Mouse (Mus musculus): ENCODE measurements at regions not wholly inside any gene's neighbourhood (a gene's known extent, or its start where the extent isn't known, plus 50 kb on each side); places are given as distances from the start of the nearest gene placed in this dataset.

- no peak for DNase-seq (ENCODE audit: low spot score in 2 of 2)
Observed at GRCm38 (mm10) chr14:102403397-102404115, 578.9 kb downstream of the Kctd12 start.

- DNase-seq (ENCODE audit: low spot score in 2 of 2): no peak
Observed at GRCm38 (mm10) chr14:102402061-102402689, 580.3 kb downstream of the Kctd12 start.

GRCm38 (mm10) chr14:102396036-102396734 lies 586.3 kb downstream of the Kctd12 start:
- no peak for DNase-seq (ENCODE audit: low spot score in 2 of 2)

- no peak for DNase-seq (ENCODE audit: low spot score in 2 of 2)
Observed at GRCm38 (mm10) chr14:102392351-102392750, 590.1 kb downstream of the Kctd12 start.

- no peak for DNase-seq (ENCODE audit: low spot score in 2 of 2)
Observed at GRCm38 (mm10) chr14:102372994-102373567, 609.4 kb downstream of the Kctd12 start.

GRCm38 (mm10) chr14:102361589-102361988 lies 620.8 kb downstream of the Kctd12 start:
- DNase-seq (ENCODE audit: low spot score in 2 of 2): no peak

- DNase-seq (ENCODE audit: low spot score in 2 of 2): no peak
Observed at GRCm38 (mm10) chr14:102329409-102329808, 599.7 kb downstream of the Lmo7 start.

GRCm38 (mm10) chr14:102306332-102306731 lies 576.6 kb downstream of the Lmo7 start:
- DNase-seq (ENCODE audit: low spot score in 2 of 2): no peak

- DNase-seq (ENCODE audit: low spot score in 2 of 2): no peak
Observed at GRCm38 (mm10) chr14:102302826-102303225, 573.1 kb downstream of the Lmo7 start.

- DNase-seq (ENCODE audit: low spot score in 2 of 2): no peak
Observed at GRCm38 (mm10) chr14:102300251-102300650, 570.5 kb downstream of the Lmo7 start.

- DNase-seq (ENCODE audit: low spot score in 2 of 2): no peak
Observed at GRCm38 (mm10) chr14:102291361-102291760, 561.6 kb downstream of the Lmo7 start.

- no peak for DNase-seq (ENCODE audit: low spot score in 2 of 2)
Observed at GRCm38 (mm10) chr14:102250076-102250475, 520.3 kb downstream of the Lmo7 start.

- DNase-seq (ENCODE audit: low spot score in 2 of 2): no peak
Observed at GRCm38 (mm10) chr14:102248581-102248980, 518.8 kb downstream of the Lmo7 start.

GRCm38 (mm10) chr14:102248023-102248422 lies 518.3 kb downstream of the Lmo7 start:
- DNase-seq (ENCODE audit: low spot score in 2 of 2): no peak

- DNase-seq (ENCODE audit: low spot score in 2 of 2): no peak
Observed at GRCm38 (mm10) chr14:102243806-102244536, 514.2 kb downstream of the Lmo7 start.

- no peak for DNase-seq (ENCODE audit: low spot score in 2 of 2)
Observed at GRCm38 (mm10) chr14:102216581-102217368, 487.0 kb downstream of the Lmo7 start.

GRCm38 (mm10) chr14:102215267-102215964 lies 485.7 kb downstream of the Lmo7 start:
- no peak for DNase-seq (ENCODE audit: low spot score in 2 of 2)

- DNase-seq (ENCODE audit: low spot score in 2 of 2): no peak
Observed at GRCm38 (mm10) chr14:102212079-102212478, 482.3 kb downstream of the Lmo7 start.

- DNase-seq (ENCODE audit: low spot score in 2 of 2): no peak
Observed at GRCm38 (mm10) chr14:102204881-102205671, 475.3 kb downstream of the Lmo7 start.

Measured in spleen, postnatal 4 days (tissue).